Mouse (Mus musculus) brain, adult 10 weeks (tissue): ENCODE results near the gene Tcp11l1. TPM values are rescaled to one million over a fixed set of nuclear protein-coding genes. Genes with fewer than 3 reads are reported as not detected.

Experiments
- polyA plus RNA-seq: library from polyadenylated mRNA; stranded (reverse); fragments of 350-450 nt; fragmentation: Illumina TruSeq; extraction: RNeasy Lipid Tissue Mini Kit (QIAGEN cat#74804); gene quantifications from one replicate; pipeline ENCODE4 v1.2.3, GENCODE M21; 2015; ENCODE audit warnings: low read depth, low replicate concordance

Tcp11l1 gene
- polyA plus RNA-seq, result 15.5 TPM

GRCm38 (mm10) chr2:104711585-104712485 lies at the start of gene Tcp11l1:
Tcp11l1 (minus strand) TSS chr2:104712169.

GRCm38 (mm10) chr2:104742741-104743064 lies 30.7 kb upstream of the Tcp11l1 start, which contains the start of gene Depdc7:
Depdc7 (minus strand) TSS chr2:104742878.

GRCm38 (mm10) chr2:104716279-104716678 lies 4.3 kb upstream of the Tcp11l1 start, which contains the start of gene Pin1rt1:
Pin1rt1 (minus strand) TSS chr2:104716379.

Other genes with a start within 250 kb of the Tcp11l1 start
- gene Hipk3, start 217.7 kb downstream of the Tcp11l1 start, polyA plus RNA-seq, result 37.9 TPM
- 40.1 TPM for gene Cstf3, start 121.6 kb downstream of the Tcp11l1 start, polyA plus RNA-seq
- gene Pin1rt1, start 4.2 kb upstream of the Tcp11l1 start, polyA plus RNA-seq, result not detected
- gene Depdc7, start 30.7 kb upstream of the Tcp11l1 start, polyA plus RNA-seq, result 3.2 TPM
- 6.4 TPM for gene Qser1, start 104.6 kb upstream of the Tcp11l1 start, polyA plus RNA-seq
- 0.79 TPM for gene Prrg4, start 137.7 kb upstream of the Tcp11l1 start, polyA plus RNA-seq
- gene Ccdc73, start 155.6 kb upstream of the Tcp11l1 start, polyA plus RNA-seq, result 8.0 TPM